10 mouse cellular contexts compared by ENCODE assay signal in the genomic region with DNA sequence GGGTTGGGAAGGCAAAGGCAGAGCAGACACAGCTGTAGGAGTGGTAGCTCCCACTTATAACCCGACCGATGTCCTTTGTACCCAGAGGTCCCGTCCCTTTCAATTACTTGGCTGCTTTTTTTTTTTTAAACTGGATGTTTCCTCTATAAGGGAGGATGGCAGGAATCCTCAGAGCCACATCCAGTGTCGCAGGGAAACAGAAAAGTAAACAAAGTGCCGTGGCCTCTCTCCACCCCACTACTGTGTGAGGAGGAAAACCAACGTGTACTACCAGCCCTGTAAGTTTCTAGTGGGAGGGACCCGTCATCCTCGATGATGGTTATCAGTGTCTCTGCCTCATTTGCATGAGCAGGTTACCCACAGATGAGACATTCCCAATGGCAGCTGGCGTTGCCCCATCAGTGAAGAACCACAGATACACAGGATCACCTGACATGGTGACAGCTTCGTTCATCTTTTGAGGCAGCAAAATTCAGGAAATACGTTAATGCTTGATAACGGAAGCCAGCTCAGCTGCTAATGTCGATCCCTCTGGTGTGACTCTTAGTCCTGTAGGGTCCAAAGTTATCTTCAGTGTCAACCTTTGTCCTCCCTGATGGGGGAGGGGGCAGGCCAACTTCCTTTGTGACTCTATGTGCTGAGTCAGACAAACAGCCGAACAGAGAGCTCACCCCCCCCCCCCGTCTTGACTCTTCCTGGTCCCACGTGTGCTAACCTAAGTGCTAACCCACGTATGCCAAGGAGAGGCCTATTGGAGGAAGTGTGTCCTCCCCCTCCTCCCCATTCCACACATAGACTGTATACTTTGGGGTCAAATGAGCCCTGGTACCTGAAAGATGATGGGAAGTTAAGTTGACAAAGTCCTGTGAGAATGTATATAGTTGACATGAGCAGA. TPM values are rescaled to one million over a fixed set of nuclear protein-coding genes. Genes with fewer than 3 reads are reported as not detected.
DNase-seq lines count a peak whose midpoint lies in the region; ATAC-seq and TF ChIP-seq lines count a peak whose summit lies in the region.
"Had no signal": no experiment of that assay in that cellular context is flagged by ENCODE, and none has a peak within 500 bp of the region (broad histone marks: within the 10 kb centered on the region; RNA-seq: fewer than 3 reads in every experiment).

No protein-coding gene starts in this region.

- no peak overlapping the region for H3K4me2 ChIP-seq in midbrain, embryonic 11.5 days
- H3K4me2 ChIP-seq in midbrain, embryonic 14.5 days (ENCODE audit: low read length) = no peak overlapping the region
- H3K4me2 ChIP-seq in intestine, postnatal 0 days (replicated peaks; ENCODE audit: low read depth) = peak overlapping the region; percentile 39
- no peak overlapping the region for H3K4me2 ChIP-seq in forebrain, embryonic 12.5 days
- H3K4me2 ChIP-seq: embryonic facial prominence, embryonic 15.5 days had no signal

- 78% methylated on average over 17 of the region's 17 CpGs for WGBS in midbrain, embryonic 11.5 days
- WGBS in midbrain, embryonic 14.5 days = 84% methylated on average over 17 of the region's 17 CpGs
- WGBS in intestine, postnatal 0 days = 23% methylated on average over 17 of the region's 17 CpGs
- WGBS in forebrain, embryonic 12.5 days = 84% methylated on average over 17 of the region's 17 CpGs

- ATAC-seq in midbrain, embryonic 11.5 days (ENCODE audit: low FRiP score) = no peak
- ATAC-seq in midbrain, embryonic 14.5 days (ENCODE audit: low FRiP score, low TSS enrichment) = no peak
- peak; percentile 67 for ATAC-seq in intestine, postnatal 0 days
- ATAC-seq in megakaryocyte progenitor cell, adult 5-6 weeks (replicated peaks; ENCODE audit: poor library complexity) = peak; percentile 17
- ATAC-seq in forebrain, embryonic 12.5 days (ENCODE audit: low FRiP score) = no peak

- no peak for TF ChIP-seq CTCF in intestine, postnatal 0 days (IDR thresholded peaks at IDR 0.05; ENCODE audit: low read depth)

- no peak overlapping the region for H3K4me3 ChIP-seq in midbrain, embryonic 11.5 days (ENCODE audit: low read depth, low read length)
- no peak overlapping the region for H3K4me3 ChIP-seq in midbrain, embryonic 14.5 days (replicated peaks; ENCODE audit: low read depth, low read length)
- no peak overlapping the region for H3K4me3 ChIP-seq in intestine, postnatal 0 days (ENCODE audit: low read depth, low read length)
- no peak overlapping the region for H3K4me3 ChIP-seq in forebrain, embryonic 12.5 days (replicated peaks)
- H3K4me3 ChIP-seq: embryonic facial prominence, embryonic 15.5 days; heart, adult 2 months had no signal

- no peak overlapping the region for H3K27ac ChIP-seq in midbrain, embryonic 11.5 days (ENCODE audit: low read depth, low read length)
- H3K27ac ChIP-seq in midbrain, embryonic 14.5 days (replicated peaks; ENCODE audit: low read depth, low read length) = no peak overlapping the region
- H3K27ac ChIP-seq in intestine, postnatal 0 days (ENCODE audit: low read depth, low read length) = peak overlapping the region; percentile 60
- no peak overlapping the region for H3K27ac ChIP-seq in forebrain, embryonic 12.5 days
- H3K27ac ChIP-seq: embryonic facial prominence, embryonic 15.5 days; heart, adult 2 months had no signal

- no peaks in the 10 kb centered on the region for H3K36me3 ChIP-seq in midbrain, embryonic 11.5 days (ENCODE audit: control insufficient read depth, insufficient read depth, low read length)
- no peaks in the 10 kb centered on the region for H3K36me3 ChIP-seq in midbrain, embryonic 14.5 days (ENCODE audit: control insufficient read depth, insufficient read depth, low read length)
- H3K36me3 ChIP-seq in intestine, postnatal 0 days (ENCODE audit: control insufficient read depth, insufficient read depth) = no peaks in the 10 kb centered on the region
- H3K36me3 ChIP-seq in forebrain, embryonic 12.5 days (replicated peaks) = no peaks in the 10 kb centered on the region
- H3K36me3 ChIP-seq: embryonic facial prominence, embryonic 15.5 days had no signal

- H3K4me1 ChIP-seq in midbrain, embryonic 11.5 days (ENCODE audit: control insufficient read depth, insufficient read depth, low read length) = no peaks in the 10 kb centered on the region
- H3K4me1 ChIP-seq in midbrain, embryonic 14.5 days (ENCODE audit: control insufficient read depth, insufficient read depth, low read length) = no peaks in the 10 kb centered on the region
- peaks cover 17% of the 10 kb centered on the region for H3K4me1 ChIP-seq in intestine, postnatal 0 days (replicated peaks; ENCODE audit: control insufficient read depth, insufficient read depth, low read length)
- peaks cover 2% of the 10 kb centered on the region; the same call in 1 of the 2 replicates for H3K4me1 ChIP-seq in forebrain, embryonic 12.5 days

- no peak overlapping the region for H3K9ac ChIP-seq in midbrain, embryonic 11.5 days (ENCODE audit: low read length)
- H3K9ac ChIP-seq in midbrain, embryonic 14.5 days (replicated peaks; ENCODE audit: low read length) = no peak overlapping the region
- H3K9ac ChIP-seq in intestine, postnatal 0 days (ENCODE audit: low read depth, low read length) = no peak overlapping the region
- no peak overlapping the region for H3K9ac ChIP-seq in forebrain, embryonic 12.5 days
- H3K9ac ChIP-seq: embryonic facial prominence, embryonic 15.5 days had no signal

- no peaks in the 10 kb centered on the region for H3K9me3 ChIP-seq in midbrain, embryonic 11.5 days (ENCODE audit: control insufficient read depth, low read length)
- no peaks in the 10 kb centered on the region for H3K9me3 ChIP-seq in midbrain, embryonic 14.5 days (ENCODE audit: control insufficient read depth, low read length)
- H3K9me3 ChIP-seq in intestine, postnatal 0 days (ENCODE audit: control insufficient read depth) = no peaks in the 10 kb centered on the region
- no peaks in the 10 kb centered on the region for H3K9me3 ChIP-seq in forebrain, embryonic 12.5 days
- H3K9me3 ChIP-seq: embryonic facial prominence, embryonic 15.5 days had no signal

- no peaks in the 10 kb centered on the region for H3K27me3 ChIP-seq in midbrain, embryonic 11.5 days (ENCODE audit: control insufficient read depth, insufficient read depth, low read length)
- H3K27me3 ChIP-seq in midbrain, embryonic 14.5 days (ENCODE audit: control insufficient read depth, insufficient read depth, low read length) = no peaks in the 10 kb centered on the region
- H3K27me3 ChIP-seq in intestine, postnatal 0 days (replicated peaks; ENCODE audit: control insufficient read depth, insufficient read depth, low read length) = no peaks in the 10 kb centered on the region
- H3K27me3 ChIP-seq in forebrain, embryonic 12.5 days = no peaks in the 10 kb centered on the region
- H3K27me3 ChIP-seq: embryonic facial prominence, embryonic 15.5 days had no signal

- DNase-seq in midbrain, embryonic 11.5 days (ENCODE audit: low spot score, missing footprints) = peak; percentile 78
- DNase-seq in midbrain, embryonic 14.5 days = no peak
- DNase-seq in thymus, postnatal 36 days = peak; percentile 55 to 74
- DNase-seq in left cerebral cortex, adult 8-10 months (ENCODE audit: low spot score in 2 of 2) = no peak
- no peak for DNase-seq in embryo, embryonic 10 days (ENCODE audit: low spot score)

RNA-seq across cellular contexts. Expression of a gene that starts 39.1 kb away (rescaled TPM):
- polyA plus RNA-seq in midbrain, embryonic 11.5 days (2014; fragmentation: Nextera tagmentation; extraction: Ambion mirVana) = 16.7 and 21.7 TPM in 2 replicates
- 4.5 and 8.3 TPM in 2 replicates for polyA plus RNA-seq in midbrain, embryonic 14.5 days (2014; fragmentation: Nextera tagmentation; extraction: Ambion mirVana)
- polyA plus RNA-seq in intestine, postnatal 0 days (2015; fragmentation: Nextera tagmentation; extraction: Ambion mirVana) = 91.4 and 95.4 TPM in 2 replicates
- 50.4 and 52.7 TPM in 2 replicates for total RNA-seq in megakaryocyte progenitor cell, adult 5-6 weeks (2015)
- 31.3 and 35.4 TPM in 2 replicates for total RNA-seq in megakaryocyte progenitor cell, adult 5-6 weeks (2017)
- 10 to 100 TPM; 14.5 to 16.2 (median 15.0) TPM for total RNA-seq in left cerebral cortex, adult 8-10 months (2022)
- 12.1 and 15.1 TPM in 2 replicates for polyA plus RNA-seq in forebrain, embryonic 12.5 days (2016; fragmentation: Nextera tagmentation; extraction: Ambion mirVana)

Comparison
In these comparisons a context has a peak if more than half of its experiments do, and no peak if none do; other contexts are left out.
1. DNase-seq: peak in midbrain, embryonic 11.5 days (single experiment) and thymus, postnatal 36 days (2 of 2); none in midbrain, embryonic 14.5 days (single experiment), left cerebral cortex, adult 8-10 months (0 of 2) and embryo, embryonic 10 days (single experiment).
2. ATAC-seq: peak in intestine, postnatal 0 days (single experiment) and megakaryocyte progenitor cell, adult 5-6 weeks (single experiment); none in midbrain, embryonic 11.5 days (single experiment), midbrain, embryonic 14.5 days (single experiment) and forebrain, embryonic 12.5 days (single experiment).